17 mouse cellular contexts compared by ENCODE assay signal in genomic region chr17:49866653-49867215, GRCm38 (mm10).
DNase-seq lines count a peak whose midpoint lies in the region; ATAC-seq lines count a peak whose summit lies in the region.
"Had no signal": no experiment of that assay in that cellular context is flagged by ENCODE, and none has a peak within 500 bp of the region (broad histone marks: within the 10 kb centered on the region; RNA-seq: fewer than 3 reads in every experiment).

No protein-coding gene starts in this region.

- no peak overlapping the region for H3K4me3 ChIP-seq in forebrain, embryonic 13.5 days
- H3K4me3 ChIP-seq in forebrain, embryonic 11.5 days (ENCODE audit: low read depth, low read length), result no peak overlapping the region
- no peak overlapping the region for H3K4me3 ChIP-seq in hindbrain, embryonic 15.5 days
- H3K4me3 ChIP-seq: left cerebral cortex, adult 2 months; limb, embryonic 15.5 days; neural tube, embryonic 12.5 days; stomach, embryonic 15.5 days had no signal

- H3K27ac ChIP-seq in forebrain, embryonic 13.5 days, result peak overlapping the region; percentile 89
- no peak overlapping the region for H3K27ac ChIP-seq in forebrain, embryonic 11.5 days (ENCODE audit: low read depth, low read length)
- H3K27ac ChIP-seq in hindbrain, embryonic 15.5 days (replicated peaks), result peak overlapping the region; percentile 49; the same call in 1 of the 2 replicates
- H3K27ac ChIP-seq: left cerebral cortex, adult 2 months; neural tube, embryonic 12.5 days; stomach, embryonic 15.5 days had no signal

- H3K36me3 ChIP-seq in forebrain, embryonic 13.5 days (ENCODE audit: poor library complexity, severe bottlenecking), result no peaks in the 10 kb centered on the region
- no peaks in the 10 kb centered on the region for H3K36me3 ChIP-seq in forebrain, embryonic 11.5 days (ENCODE audit: control insufficient read depth, insufficient read depth, low read length)
- H3K36me3 ChIP-seq in hindbrain, embryonic 15.5 days, result no peaks in the 10 kb centered on the region
- H3K36me3 ChIP-seq: limb, embryonic 15.5 days; neural tube, embryonic 12.5 days; stomach, embryonic 15.5 days had no signal

- H3K4me2 ChIP-seq in forebrain, embryonic 13.5 days, result peak overlapping the region; percentile 22
- no peak overlapping the region for H3K4me2 ChIP-seq in forebrain, embryonic 11.5 days (ENCODE audit: low read depth, low read length, severe bottlenecking)
- H3K4me2 ChIP-seq in hindbrain, embryonic 15.5 days, result no peak overlapping the region
- H3K4me2 ChIP-seq: limb, embryonic 15.5 days; neural tube, embryonic 12.5 days; stomach, embryonic 15.5 days had no signal

- DNase-seq in forebrain, embryonic 11.5 days (ENCODE audit: low spot score), result no peak
- DNase-seq in layer of hippocampus, adult 9-11 months, result peak; percentile 30
- DNase-seq in layer of hippocampus, postnatal 10 days (ENCODE audit: low spot score in 2 of 2), result no peak
- DNase-seq in brain, adult 2 months (ENCODE audit: low read depth, low spot score), result peak; percentile 34
- no peak for DNase-seq in ovary, postnatal 14 days (ENCODE audit: low spot score)
- no peak for DNase-seq in thymus, postnatal 36 days
- DNase-seq: heart, postnatal 10 days; kidney, postnatal 10 days; lung, postnatal 10 days; thymus, postnatal 4 days had no signal

- H3K4me1 ChIP-seq in forebrain, embryonic 13.5 days, result peaks cover 30% of the 10 kb centered on the region
- peaks cover 3% of the 10 kb centered on the region for H3K4me1 ChIP-seq in forebrain, embryonic 11.5 days (replicated peaks; ENCODE audit: control insufficient read depth, insufficient read depth, low read length)
- H3K4me1 ChIP-seq in hindbrain, embryonic 15.5 days (replicated peaks), result peaks cover 24% of the 10 kb centered on the region

- no peaks in the 10 kb centered on the region for H3K9me3 ChIP-seq in forebrain, embryonic 13.5 days (replicated peaks)
- no peaks in the 10 kb centered on the region for H3K9me3 ChIP-seq in forebrain, embryonic 11.5 days (ENCODE audit: control insufficient read depth, low read length)
- H3K9me3 ChIP-seq in hindbrain, embryonic 15.5 days, result no peaks in the 10 kb centered on the region
- H3K9me3 ChIP-seq: limb, embryonic 15.5 days; neural tube, embryonic 12.5 days; stomach, embryonic 15.5 days had no signal

- H3K27me3 ChIP-seq in forebrain, embryonic 13.5 days, result no peaks in the 10 kb centered on the region
- H3K27me3 ChIP-seq in forebrain, embryonic 11.5 days (ENCODE audit: control insufficient read depth, insufficient read depth, low read length), result no peaks in the 10 kb centered on the region
- no peaks in the 10 kb centered on the region for H3K27me3 ChIP-seq in hindbrain, embryonic 15.5 days
- H3K27me3 ChIP-seq: neural tube, embryonic 12.5 days; stomach, embryonic 15.5 days had no signal

- peak overlapping the region; percentile 38; the same call in 1 of the 2 replicates for H3K9ac ChIP-seq in forebrain, embryonic 13.5 days
- no peak overlapping the region for H3K9ac ChIP-seq in forebrain, embryonic 11.5 days (ENCODE audit: low read length)
- H3K9ac ChIP-seq in hindbrain, embryonic 15.5 days, result no peak overlapping the region
- H3K9ac ChIP-seq: limb, embryonic 15.5 days; neural tube, embryonic 12.5 days; stomach, embryonic 15.5 days had no signal

- ATAC-seq in forebrain, embryonic 13.5 days, result peak; percentile 40; the same call in 1 of the 2 replicates
- ATAC-seq in forebrain, embryonic 11.5 days (replicated peaks; ENCODE audit: low FRiP score), result no peak
- ATAC-seq in hindbrain, embryonic 15.5 days (ENCODE audit: low FRiP score, low read depth), result no peak
- ATAC-seq: intestine, postnatal 0 days had no signal

- WGBS in forebrain, embryonic 13.5 days, result 65% methylated on average over 8 of the region's 8 CpGs
- WGBS in forebrain, embryonic 11.5 days, result 64% methylated on average over 8 of the region's 8 CpGs
- 66% methylated on average over 8 of the region's 8 CpGs for WGBS in hindbrain, embryonic 15.5 days

Comparison
In these comparisons a context has a peak if more than half of its experiments do, and no peak if none do; other contexts are left out.
1. DNase-seq: peak in layer of hippocampus, adult 9-11 months (single experiment) and brain, adult 2 months (single experiment); none in forebrain, embryonic 11.5 days (single experiment), layer of hippocampus, postnatal 10 days (0 of 2), ovary, postnatal 14 days (single experiment) and thymus, postnatal 36 days (0 of 2).